ENCODE assay signal across 10 mouse cellular contexts in genomic region chr4:149396433-149397306, GRCm38 (mm10). TPM values are rescaled to one million over a fixed set of nuclear protein-coding genes. Genes with fewer than 3 reads are reported as not detected.
DNase-seq lines count a peak whose midpoint lies in the region; ATAC-seq and TF ChIP-seq lines count a peak whose summit lies in the region.
"Had no signal": no experiment of that assay in that cellular context is flagged by ENCODE, and none has a peak within 500 bp of the region (broad histone marks: within the 10 kb centered on the region; RNA-seq: fewer than 3 reads in every experiment).

No protein-coding gene starts in this region.

- ATAC-seq in heart, embryonic 15.5 days (replicated peaks; ENCODE audit: insufficient number of reproducible peaks, insufficient read depth, low FRiP score, low read depth): 0 out of 2 replicates have a peak, but pooled peaks have one; percentile 9
- 0 out of 2 replicates have a peak, but pooled peaks have one; percentile 63 for ATAC-seq in embryonic facial prominence, embryonic 11.5 days (replicated peaks; ENCODE audit: insufficient number of reproducible peaks, low FRiP score, low TSS enrichment, low read depth)

- H3K9ac ChIP-seq in heart, embryonic 15.5 days: peak overlapping the region; percentile 6; the same call in 1 of the 2 replicates
- H3K9ac ChIP-seq in embryonic facial prominence, embryonic 11.5 days (replicated peaks; ENCODE audit: low read length): no peak overlapping the region
- H3K9ac ChIP-seq: liver, embryonic 14.5 days had no signal

- H3K4me2 ChIP-seq in heart, embryonic 15.5 days: peak overlapping the region; percentile 7; the same call in 1 of the 2 replicates
- no peak overlapping the region for H3K4me2 ChIP-seq in embryonic facial prominence, embryonic 11.5 days (ENCODE audit: low read depth, low read length)

- H3K4me3 ChIP-seq in heart, embryonic 15.5 days: no peak overlapping the region
- peak overlapping the region; percentile 45 for H3K4me3 ChIP-seq in E14TG2a.4 (replicated peaks; ENCODE audit: low read length)
- no peak overlapping the region for H3K4me3 ChIP-seq in embryonic facial prominence, embryonic 11.5 days (ENCODE audit: low read depth, low read length)

- intact Hi-C loops in left cerebral cortex, postnatal 25 days (cut with DNase I): no loop called here

- no peaks in the 10 kb centered on the region for H3K9me3 ChIP-seq in heart, embryonic 15.5 days (replicated peaks)
- H3K9me3 ChIP-seq in E14TG2a.4 (ENCODE audit: low read length): no peaks in the 10 kb centered on the region
- H3K9me3 ChIP-seq in embryonic facial prominence, embryonic 11.5 days (replicated peaks; ENCODE audit: control insufficient read depth, low read length): no peaks in the 10 kb centered on the region

- H3K4me1 ChIP-seq in heart, embryonic 15.5 days (replicated peaks): peaks cover 84% of the 10 kb centered on the region
- peaks cover 60% of the 10 kb centered on the region for H3K4me1 ChIP-seq in E14TG2a.4 (replicated peaks; ENCODE audit: low read depth, low read length)
- H3K4me1 ChIP-seq in embryonic facial prominence, embryonic 11.5 days (ENCODE audit: control insufficient read depth, insufficient read depth, low read length): no peaks in the 10 kb centered on the region

- TF ChIP-seq CTCF in E14TG2a.4 (conservative IDR thresholded peaks at IDR 0.05; ENCODE audit: low read length): no peak

- no peaks in the 10 kb centered on the region for H3K27me3 ChIP-seq in heart, embryonic 15.5 days
- H3K27me3 ChIP-seq in E14TG2a.4 (ENCODE audit: insufficient read depth, low read length): no peaks in the 10 kb centered on the region
- H3K27me3 ChIP-seq in embryonic facial prominence, embryonic 11.5 days (ENCODE audit: control insufficient read depth, insufficient read depth, low read length): no peaks in the 10 kb centered on the region

- H3K36me3 ChIP-seq in heart, embryonic 15.5 days: peaks cover 8% of the 10 kb centered on the region; the same call in 1 of the 2 replicates
- H3K36me3 ChIP-seq in E14TG2a.4 (ENCODE audit: insufficient read depth, low read length): peaks cover 73% of the 10 kb centered on the region
- no peaks in the 10 kb centered on the region for H3K36me3 ChIP-seq in embryonic facial prominence, embryonic 11.5 days (replicated peaks; ENCODE audit: control insufficient read depth, insufficient read depth, low read depth, low read length)

- WGBS in heart, embryonic 15.5 days: 22% methylated on average over 21 of the region's 21 CpGs
- 63% methylated on average over 21 of the region's 21 CpGs for WGBS in embryonic facial prominence, embryonic 11.5 days

- DNase-seq in heart, adult 9 months (ENCODE audit: low spot score in 2 of 2): no peak
- DNase-seq in embryonic facial prominence, embryonic 11.5 days (ENCODE audit: low spot score): no peak
- DNase-seq in left cerebral cortex, postnatal 25 days (ENCODE audit: low spot score in 2 of 2): peak; percentile 45 to 81
- DNase-seq in adipocyte (ENCODE audit: low spot score): no peak
- DNase-seq in adrenal gland, adult 2 months: no peak
- DNase-seq in thymus, postnatal 36 days: no peak

- H3K27ac ChIP-seq in heart, embryonic 15.5 days: peak overlapping the region; percentile 73
- H3K27ac ChIP-seq in embryonic facial prominence, embryonic 11.5 days (replicated peaks; ENCODE audit: low read depth, low read length): no peak overlapping the region
- H3K27ac ChIP-seq: liver, embryonic 14.5 days had no signal

RNA-seq across cellular contexts. Expression of gene Ube4b, which starts 29.9 kb away (rescaled TPM):
- polyA plus RNA-seq in heart, embryonic 15.5 days (2015; fragmentation: Nextera tagmentation; extraction: Ambion mirVana): 27.2 and 35.6 TPM in 2 replicates
- polyA plus RNA-seq in embryonic facial prominence, embryonic 11.5 days (2014; fragmentation: Nextera tagmentation; extraction: Ambion mirVana): 54.2 and 54.5 TPM in 2 replicates
- 100 to 1,000 TPM in 1 of 2 experiments, 10 to 100 TPM in 1; 93.9 to 103 TPM for total RNA-seq in left cerebral cortex, postnatal 25 days (2021)
- total RNA-seq in adrenal gland, adult 2 months (2021): 10 to 100 TPM; 70.9 to 85.0 TPM
- polyA plus RNA-seq in adrenal gland, adult 2 months (2012; rRNA removed): 84.7 and 105 TPM in 2 replicates

RNA-seq across cellular contexts. Expression of gene Rbp7, which starts 58.1 kb away (rescaled TPM):
- 7.8 and 13.6 TPM in 2 replicates for polyA plus RNA-seq in heart, embryonic 15.5 days (2015; fragmentation: Nextera tagmentation; extraction: Ambion mirVana)
- polyA plus RNA-seq in embryonic facial prominence, embryonic 11.5 days (2014; fragmentation: Nextera tagmentation; extraction: Ambion mirVana): not detected in 2 replicates
- total RNA-seq in left cerebral cortex, postnatal 25 days (2021): not detected
- 10 to 100 TPM; 13.3 to 14.3 TPM for total RNA-seq in adrenal gland, adult 2 months (2021)
- 3.4 and 6.1 TPM in 2 replicates for polyA plus RNA-seq in adrenal gland, adult 2 months (2012; rRNA removed)
- polyA plus RNA-seq: liver, embryonic 14.5 days; spleen, adult 2 months had no signal

Comparison
In these comparisons a context has a peak if more than half of its experiments do, and no peak if none do; other contexts are left out.
1. DNase-seq: peak in left cerebral cortex, postnatal 25 days (2 of 2); none in heart, adult 9 months (0 of 2), embryonic facial prominence, embryonic 11.5 days (single experiment), adipocyte (single experiment), adrenal gland, adult 2 months (single experiment) and thymus, postnatal 36 days (0 of 2).